Mouse (Mus musculus): ENCODE results near the gene Serpina6.

The Serpina6 gene

DNA sequence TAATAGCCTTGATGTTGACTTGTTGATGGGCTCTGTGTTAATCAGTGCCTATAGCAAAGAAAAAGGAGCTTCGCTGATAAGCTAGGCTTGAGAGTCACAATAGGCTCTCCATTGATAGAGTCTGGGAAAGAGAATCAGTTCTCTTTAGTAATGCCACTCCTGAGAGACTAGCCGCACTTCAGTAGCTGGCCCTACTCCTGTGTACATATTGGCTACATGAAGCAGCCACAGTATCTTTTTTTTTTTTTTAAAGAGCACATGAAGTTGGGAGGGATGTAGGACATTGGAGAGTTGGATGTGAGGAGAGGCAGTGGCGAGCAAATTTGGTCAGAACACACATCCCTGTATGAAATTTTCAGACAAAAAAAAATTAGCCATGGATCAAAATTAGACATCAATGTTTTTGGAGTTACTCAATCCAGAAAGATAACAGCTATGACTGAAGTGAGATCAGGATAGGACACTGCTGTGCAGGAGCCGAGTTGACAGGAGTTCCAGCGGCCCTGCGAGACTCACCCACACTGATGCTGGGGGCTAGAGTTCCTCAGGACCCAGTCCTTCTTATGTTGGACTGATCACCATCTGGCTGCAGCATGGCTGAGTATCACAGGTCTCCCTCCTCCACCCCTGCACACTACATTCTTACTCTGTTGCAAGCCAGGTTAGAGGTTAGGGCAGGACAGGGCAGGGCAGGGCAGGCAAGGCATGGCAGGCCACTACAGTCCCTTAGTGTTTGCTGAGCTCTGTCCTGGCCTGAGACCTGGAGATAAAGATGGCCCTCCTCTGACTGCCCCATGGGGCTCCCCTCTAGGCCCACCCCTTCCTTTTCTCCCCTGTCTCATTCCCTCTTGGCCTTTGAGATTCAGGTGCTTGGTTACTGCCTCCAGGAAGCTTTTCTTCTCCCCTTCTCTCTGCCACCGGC is 1.6 kb downstream of the Serpina6 start:
- no peak for DNase-seq

DNA sequence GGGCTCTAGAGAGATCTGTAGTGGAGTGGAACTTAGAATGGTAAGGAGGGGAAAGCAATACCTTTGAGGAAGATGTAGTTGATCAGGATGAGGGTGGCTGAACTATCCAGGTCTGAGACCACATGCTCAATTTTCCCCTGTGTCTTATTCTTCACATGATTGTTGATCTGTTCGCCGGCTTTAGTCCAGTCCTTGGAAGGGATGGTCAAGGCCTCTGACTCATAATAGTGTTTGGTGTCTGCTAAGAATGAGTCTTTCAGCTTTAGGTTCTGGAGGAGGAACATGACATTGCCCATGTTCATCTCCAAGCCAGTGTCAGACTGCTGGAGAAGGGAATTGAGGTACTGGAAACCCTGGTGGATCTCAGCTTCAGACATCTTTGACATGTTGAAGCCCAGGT is 3.2 kb downstream of the Serpina6 start:
- DNase-seq: no peak

DNA sequence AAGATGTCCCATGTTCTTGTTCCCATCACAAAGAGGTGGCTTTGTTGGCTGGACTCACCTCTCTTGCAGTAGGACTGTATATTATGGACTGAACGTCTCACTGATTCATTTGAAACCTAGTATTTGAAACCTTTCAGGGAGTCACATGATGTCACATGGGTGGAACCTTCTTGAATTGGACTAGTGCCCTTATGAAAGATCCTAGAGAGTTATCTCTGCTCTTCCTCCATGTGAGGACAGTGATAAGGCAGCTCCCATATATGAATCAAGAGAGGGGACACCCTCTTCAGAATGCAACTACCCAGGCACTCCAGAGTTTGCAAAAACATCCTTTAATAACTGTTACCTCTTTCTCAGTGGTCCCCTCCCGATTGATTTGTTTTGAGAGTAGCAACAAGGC is 10.7 kb downstream of the Serpina6 start:
- no peak for DNase-seq

GRCm38 (mm10) chr12:103644601-103645000 is 12.4 kb downstream of the Serpina6 start:
- DNase-seq: no peak

DNA sequence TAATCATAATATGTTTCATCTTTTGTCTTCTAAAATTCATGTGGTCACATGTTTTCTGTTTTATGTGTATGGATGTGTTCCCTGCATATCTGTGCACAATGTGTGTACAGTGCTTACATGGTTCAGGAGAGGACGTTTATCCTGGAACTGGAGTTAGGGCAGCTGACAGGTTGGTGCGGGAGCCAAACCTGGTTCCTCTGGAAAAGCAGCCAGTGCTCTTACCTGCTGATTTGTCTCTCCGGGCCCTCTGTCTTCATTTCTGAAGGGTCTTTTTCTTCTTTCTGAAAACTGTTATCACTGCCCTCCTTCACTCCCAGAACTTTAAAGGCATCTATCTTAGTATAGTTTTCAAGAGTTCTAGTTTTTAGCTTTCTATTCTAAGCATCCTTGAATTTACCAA is 13.2 kb downstream of the Serpina6 start:
- DNase-seq: no peak

DNA sequence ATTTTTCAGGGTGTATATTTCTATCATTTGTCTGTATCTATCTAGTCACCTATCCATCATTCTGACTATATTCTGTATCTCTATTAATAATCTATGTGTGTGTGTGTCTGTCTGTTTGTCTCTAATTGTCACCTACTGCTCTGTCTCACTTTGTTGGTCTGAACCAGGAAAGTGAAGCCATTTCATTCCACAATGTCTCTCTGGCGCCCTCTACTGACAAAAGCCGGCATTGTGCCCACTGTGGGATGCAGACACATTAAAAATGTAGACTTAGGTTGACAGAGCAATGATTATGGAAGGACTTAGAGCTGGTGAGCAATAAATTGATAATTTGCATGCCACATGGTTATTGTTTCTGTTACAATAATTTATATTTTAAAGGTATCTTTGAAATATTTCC is 13.7 kb downstream of the Serpina6 start:
- DNase-seq: peak; percentile 92 to 97

DNA sequence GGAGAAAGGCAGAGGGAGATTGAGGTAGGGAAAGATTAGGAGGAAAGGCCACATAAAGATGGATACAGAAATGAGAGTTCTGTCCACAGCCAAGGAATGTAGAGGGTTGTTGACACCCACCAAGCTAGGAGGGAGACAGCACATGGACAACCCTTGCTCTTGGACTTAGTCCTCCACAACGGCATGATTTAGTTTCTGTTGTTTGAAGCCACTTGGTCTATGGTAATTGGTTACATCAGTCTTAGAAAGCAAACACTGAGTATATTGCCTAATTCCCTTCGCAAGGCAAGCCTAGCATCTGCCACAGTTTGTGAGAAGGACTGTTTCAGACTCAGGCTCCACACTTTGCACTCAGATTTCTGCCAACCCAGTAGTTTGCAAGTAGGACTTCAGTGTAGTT is 21.2 kb downstream of the Serpina6 start:
- DNase-seq: no peak

GRCm38 (mm10) chr12:103634430-103634829 is 22.6 kb downstream of the Serpina6 start:
- no peak for DNase-seq

DNA sequence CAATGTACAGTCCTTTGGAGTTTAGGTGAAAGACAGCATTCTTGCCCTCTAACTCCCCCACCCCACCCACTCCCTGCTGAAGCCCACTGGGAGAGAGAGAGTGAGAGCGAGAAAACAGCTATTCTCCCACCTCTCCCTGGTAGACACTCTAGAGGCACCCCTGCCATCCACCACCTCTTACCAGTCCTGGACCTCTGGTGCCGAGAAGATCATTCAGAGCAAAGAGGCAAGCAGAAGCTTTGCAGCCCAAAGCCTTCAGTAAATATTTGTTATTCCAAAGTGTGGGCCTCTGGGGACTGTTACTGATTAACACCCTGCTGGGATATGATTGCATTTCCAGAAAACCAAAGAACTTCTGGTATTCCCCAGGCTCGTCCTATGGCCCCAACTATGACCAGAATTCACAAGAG is 25.8 kb downstream of the Serpina6 start, which contains the start of gene Serpina10:
Serpina10 (minus strand) TSS at position 242 of the 410 bp plus-strand sequence.
- no peak for DNase-seq

- no peak for DNase-seq
Observed at GRCm38 (mm10) chr12:103616860-103617261, 40.2 kb downstream of the Serpina6 start.

GRCm38 (mm10) chr12:103615734-103616133 is 41.3 kb downstream of the Serpina6 start:
- no peak for DNase-seq

GRCm38 (mm10) chr12:103615141-103615540 is 41.9 kb downstream of the Serpina6 start:
- DNase-seq: no peak

DNA sequence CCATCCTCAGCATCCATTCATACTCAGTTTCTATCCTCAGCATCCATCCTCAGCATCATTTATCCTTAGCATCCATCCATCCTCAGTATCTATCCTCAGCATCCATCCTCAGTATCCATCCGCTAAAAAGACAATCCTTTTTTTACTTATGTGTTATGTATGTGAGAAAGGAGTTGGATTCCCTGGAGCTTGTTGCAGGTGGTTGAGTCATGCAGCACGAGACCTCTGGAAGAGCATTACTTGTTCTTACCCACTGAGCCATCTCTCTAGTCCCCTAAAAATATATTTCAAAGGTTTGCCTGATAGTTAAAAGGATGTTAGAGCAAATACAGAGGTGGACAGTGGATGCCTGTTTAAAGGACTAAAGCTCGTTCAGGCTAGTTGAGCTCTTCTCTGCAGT is 55.2 kb downstream of the Serpina6 start:
- no peak for DNase-seq

DNA sequence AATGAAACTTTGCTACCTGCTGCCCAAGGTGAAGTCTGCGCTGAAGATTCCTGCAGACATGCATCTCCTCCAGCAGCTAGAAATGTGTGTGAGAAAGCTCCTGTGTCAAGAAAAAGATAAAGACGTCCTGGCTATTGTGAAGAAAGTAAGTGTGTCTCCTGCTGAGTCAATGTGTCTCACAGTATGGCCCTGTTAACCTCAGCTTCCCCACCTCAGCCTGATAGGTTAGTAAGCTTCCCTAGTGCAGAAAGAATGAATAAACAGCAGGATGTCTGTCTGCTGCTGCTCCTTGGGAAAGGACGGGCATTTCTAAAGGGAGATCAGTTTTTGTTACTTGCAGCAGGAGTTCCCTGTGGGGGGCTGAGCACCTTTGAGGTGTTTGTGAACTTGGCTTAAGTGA is 56.6 kb downstream of the Serpina6 start:
- no peak for DNase-seq

- DNase-seq: no peak
Observed at GRCm38 (mm10) chr12:103598411-103598810, 58.6 kb downstream of the Serpina6 start.
